Mouse (Mus musculus) kidney, postnatal 25 days (tissue): ENCODE data around the gene Gm2115.
A peak's percentile ranks its signal among the peaks of the same experiment; 100 is the strongest.

ENCODE experiments used
- DNase-seq, 2 experiments: peaks; one replicate each; pipeline ENCODE4 v3.0.0; 2021; ENCODE audit warnings: mixed read lengths in 2 of 2

The Gm2115 gene

DNA sequence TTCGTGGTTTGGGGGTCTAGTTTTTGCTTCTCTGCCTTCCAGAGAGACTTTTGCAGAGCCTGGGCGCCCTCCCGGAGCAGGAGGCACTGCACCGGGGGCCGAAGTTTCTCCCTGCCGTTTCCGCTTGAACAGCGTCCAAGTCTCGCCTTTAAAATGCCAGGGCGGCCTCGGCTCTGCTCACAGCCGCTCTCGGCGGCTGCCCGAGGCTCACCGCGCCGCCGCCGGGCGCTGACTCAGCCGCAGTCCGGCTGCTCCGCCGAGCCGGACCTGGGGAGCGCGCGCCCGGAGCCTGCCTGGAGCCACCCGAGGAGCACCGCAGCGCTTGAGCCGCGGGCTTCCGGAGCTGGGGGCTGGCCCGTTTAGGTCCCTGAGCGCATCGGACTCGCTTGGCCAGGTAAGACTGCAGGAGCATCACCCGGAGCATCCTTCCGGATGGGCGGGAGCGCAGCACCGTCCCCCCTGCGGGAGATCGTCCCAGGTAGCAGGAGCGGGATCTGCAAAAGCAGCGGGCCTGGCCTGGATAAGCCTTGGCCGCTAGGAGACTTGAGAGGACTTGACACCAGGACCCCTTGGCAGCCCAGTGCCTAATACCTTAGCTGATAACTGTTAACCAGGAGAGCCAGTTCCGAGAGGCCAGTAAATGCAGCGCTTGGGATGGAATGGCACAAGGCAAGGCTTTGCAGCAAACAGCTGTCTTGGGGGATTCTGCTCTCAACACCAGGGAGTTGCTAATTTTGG is at the start of gene Gm2115:
Gene Gm2115 (plus strand): TSS at position 159 of the 738 bp plus-strand sequence.
- peak; percentile 70 to 77 for DNase-seq

DNA sequence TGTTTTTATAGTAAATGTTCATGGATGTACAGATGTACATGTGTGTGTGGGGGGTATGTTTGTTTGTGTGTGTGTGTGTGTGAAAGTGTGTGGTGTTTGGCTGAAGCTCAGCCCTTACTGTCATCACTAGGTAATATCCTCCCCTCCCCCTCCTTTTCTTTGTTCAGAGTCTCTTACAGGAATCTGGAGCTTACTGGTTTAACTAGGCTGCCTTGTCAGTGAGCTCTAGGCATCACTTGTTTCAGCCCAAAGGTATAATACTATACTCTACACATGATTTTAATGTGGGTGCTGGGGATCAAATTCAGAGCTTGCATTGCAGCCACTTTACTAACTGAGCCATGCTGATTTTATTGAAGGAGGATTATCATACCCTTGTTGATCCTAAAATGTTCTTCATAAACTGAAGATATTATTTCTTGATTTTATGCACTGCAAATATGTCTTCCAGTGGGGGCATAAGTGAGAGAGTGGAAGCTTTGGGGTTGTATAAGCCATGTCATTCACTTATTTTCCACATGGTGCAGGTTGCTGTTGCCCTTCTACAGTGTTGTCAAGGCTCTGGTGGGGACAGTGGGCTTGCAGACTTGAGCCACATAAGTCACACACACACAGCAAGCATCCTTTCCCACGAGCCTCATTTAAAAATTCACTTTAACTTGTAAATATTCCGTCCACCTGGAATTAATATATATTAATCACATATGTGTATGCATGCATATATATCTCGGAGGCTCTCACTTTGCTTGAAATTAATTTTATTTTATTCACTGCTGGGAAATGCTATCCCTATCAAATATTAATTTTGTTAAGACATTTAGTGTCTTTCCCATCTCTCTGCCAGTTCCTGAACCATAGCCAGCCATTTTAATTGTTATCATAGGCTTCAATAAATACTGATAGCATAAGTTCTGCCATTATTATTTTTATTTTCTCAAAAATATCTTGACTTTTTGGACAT is 45.0 kb upstream of the Gm2115 start:
- no peak for DNase-seq

DNA sequence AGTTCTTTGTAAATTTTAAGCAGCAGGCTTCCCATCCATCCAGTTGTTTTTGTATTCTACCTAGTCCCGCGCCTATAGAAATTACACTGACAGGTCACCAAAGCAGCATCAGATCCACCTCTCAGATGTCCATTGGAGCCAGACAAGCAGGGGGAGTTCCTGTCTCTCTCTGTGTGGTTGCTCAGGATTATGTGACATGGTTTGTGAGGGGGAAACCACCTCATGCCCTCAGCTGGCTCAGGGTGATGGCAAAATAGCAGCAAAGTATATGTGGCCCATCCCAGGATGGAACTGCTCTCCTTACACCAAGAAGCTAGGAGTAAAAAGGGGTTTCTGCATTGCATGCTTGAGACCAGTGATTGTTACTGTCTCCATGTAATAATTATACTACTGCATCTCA is 42.3 kb upstream of the Gm2115 start:
- DNase-seq = no peak

DNA sequence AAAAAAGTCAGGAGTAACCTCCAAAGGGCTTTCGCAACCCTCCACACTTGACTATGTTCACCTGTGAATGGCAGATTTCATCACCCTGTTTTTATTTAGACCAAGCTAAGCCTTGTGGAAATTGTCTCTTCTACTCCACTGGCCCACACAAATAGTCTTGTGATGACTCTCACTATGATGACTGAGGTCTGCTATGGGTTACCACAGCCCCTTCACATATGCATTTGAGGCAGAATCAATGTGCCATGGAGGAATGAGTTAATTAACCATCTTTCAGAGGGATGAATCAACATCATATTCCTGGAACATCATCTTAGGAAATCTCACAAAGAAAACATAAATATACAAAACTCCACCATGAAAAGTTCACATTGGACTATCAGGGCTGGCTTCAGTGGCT is 25.6 kb upstream of the Gm2115 start:
- no peak for DNase-seq

DNA sequence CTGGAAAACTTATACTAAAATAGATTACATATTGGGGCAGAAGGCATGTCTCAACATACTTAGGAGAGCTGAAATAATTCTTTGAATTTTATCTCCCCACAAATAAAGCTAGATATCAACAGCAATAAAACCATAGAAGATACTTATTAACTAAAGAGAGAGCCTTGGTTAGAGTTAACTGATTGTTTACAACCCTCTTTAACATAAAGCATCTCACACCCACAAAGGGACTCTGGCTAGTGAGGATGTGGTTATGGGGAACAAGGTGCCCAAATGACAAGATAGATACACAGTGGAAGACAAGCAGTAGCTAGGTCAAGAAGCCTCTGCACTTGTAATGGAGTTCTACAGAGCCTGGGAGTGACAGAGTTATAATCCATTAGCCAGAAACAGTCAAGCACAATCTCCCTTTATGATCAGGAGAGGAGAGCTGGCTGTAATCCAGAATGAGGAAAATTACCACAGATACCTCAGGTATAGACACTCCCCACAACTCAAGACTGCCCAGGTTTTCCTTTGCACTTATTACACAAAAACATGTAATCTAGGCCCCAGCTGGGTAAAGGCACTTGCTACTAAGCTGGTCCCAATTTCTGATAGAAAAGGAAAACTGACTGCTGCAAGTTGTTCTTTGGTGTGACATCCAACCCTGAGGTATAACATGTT is 10.1 kb upstream of the Gm2115 start:
- no peak for DNase-seq

DNA sequence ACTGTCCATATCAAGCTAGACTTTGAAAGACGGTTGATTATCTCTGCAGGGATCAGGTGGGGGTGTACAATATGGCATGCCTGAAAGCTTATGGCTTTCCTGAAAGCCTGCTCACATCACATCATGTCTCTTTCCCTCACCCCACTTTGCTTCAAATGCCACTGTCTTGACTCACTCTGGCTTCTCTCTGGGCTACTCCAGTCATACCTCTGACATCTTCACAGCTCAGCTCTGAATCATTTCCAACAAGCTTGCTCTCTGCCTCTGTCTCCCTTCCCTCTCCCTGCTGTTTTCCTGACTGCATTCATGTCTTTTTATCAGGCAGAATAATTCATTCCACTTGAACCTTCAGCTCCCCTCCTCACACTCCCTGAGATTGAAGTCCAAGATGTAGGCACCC is 7.4 kb upstream of the Gm2115 start:
- DNase-seq = no peak

DNA sequence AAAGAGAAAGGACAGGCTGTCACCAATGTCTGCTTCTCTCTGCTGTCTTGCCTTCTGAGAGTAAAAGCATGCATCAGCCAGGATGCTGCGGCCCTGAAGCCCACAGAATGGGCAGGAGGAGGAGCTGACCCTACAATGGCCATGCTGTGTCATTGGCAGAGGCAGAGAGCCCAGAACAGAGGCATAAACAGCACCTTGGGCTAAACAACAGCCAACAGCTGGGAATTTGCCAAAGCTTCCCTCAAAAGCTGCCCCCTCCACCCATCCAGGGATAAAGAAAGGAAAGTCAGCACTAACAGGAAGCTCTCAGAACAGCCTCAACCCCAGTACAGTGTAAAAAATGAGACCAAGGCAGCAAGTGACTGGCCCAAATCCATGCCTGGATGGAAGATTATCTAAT is 6.3 kb upstream of the Gm2115 start:
- peak in 1 of 2 experiments; percentile 19 for DNase-seq

DNA sequence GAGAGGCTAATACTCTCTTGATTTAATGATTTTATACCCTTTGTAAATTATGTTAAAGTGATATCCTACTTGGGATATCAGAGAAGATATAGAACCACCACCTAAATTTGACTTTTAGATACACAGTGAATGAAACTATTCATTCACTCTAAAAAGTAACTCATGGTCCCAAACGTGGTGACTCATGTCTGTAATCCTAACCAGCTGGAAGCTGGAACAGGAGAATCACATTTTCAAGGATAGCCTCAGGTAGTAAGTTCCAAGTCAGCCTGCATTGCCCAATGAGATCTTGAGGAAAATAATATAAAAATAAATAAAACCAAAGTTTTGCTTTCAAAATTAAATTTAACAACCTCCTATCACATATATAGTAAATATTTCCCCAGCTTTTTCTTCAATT is 2.6 kb upstream of the Gm2115 start:
- DNase-seq = no peak

DNA sequence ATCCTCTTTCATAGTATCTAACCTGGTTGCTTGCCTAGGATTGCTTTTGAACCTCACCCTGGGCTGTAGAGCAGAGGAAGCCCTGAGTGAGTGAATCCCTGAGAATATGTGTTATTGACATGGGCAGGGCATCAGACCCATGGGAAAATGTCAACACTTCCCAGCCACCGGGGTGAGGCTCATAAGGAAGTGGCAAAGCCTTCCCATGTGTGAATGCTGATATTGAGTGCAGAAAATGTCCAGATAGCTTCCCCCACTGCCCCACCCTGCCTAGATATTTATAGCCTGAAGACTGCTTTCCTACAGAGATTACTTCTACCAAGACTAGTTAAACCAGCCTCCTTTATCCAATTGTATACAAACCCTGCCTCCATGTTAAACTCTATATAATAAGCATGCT is 4.0 kb downstream of the Gm2115 start:
- no peak for DNase-seq

DNA sequence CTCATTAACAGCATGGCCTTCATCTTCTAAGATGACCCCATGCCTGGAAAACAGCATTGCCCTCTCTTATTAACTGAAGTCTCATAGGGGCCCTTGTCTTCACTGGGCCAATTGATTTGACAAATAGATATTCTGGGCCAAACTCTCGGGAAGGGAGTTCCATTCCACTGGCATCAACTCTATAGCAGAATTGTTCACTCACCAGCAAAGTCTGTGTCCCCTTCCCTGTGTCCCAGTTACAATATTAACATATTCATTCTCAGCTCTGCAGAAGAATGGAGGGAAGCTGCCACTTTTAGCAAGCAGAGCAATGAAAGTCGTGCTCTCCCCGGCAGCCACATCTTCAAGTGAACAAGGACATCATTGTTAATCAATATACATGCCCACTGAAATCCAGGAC is 5.9 kb downstream of the Gm2115 start:
- no peak for DNase-seq

DNA sequence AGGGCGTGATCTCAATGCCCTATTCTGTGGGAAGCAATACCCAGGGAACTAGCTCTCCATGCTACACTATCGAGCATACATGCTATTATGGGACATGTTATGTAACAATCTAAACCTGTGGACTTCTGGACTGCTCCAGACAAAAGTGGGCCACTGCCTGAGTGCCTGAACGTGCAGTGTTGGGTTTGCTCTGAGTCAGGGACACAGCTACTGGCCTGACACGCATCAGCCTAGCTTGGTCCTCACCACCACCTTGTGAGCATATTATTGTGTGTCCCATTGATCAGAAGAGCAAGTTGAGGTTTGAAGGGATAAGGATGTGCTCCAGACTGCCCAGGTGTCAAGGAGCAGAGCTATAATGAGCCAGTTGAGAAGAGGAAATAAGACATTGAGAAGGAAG is 16.2 kb downstream of the Gm2115 start:
- no peak for DNase-seq

DNA sequence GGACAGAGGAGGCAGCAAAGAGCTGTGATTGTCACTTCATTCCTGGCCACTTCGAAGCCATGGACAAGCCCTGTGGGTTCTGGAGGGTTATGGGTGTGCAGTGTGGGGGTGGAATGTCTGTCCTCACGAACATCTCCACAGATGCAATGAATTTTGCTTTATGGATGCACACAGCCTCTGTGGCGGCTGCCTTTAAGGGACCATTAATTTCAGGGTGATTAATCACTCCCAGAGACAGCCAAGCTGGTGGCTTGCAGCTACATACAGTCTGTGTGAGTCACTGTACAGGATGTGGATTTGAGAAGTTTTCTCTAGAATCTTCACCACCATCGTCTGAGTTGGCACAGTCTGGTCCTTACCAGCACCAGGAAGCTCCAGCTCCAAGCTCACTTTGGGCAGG is 17.9 kb downstream of the Gm2115 start:
- DNase-seq = no peak

DNA sequence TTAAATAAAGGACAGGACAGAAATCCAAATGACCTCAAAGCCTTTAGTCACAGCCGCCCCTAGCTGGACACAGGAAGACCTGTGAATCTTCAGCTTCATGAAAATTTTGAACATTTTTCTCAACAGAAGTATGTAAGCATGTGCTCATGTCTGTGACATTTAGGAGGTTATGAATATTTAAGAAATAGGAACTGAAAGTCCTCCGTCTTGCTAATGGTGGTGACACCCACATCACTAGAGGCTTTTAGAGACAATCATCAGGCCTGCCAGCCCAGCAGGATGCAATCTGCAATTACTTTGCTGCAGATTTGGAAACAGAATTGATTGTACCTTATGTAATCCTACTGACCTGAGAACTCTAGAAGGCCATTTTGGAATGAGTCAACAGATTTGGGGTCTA is 22.7 kb downstream of the Gm2115 start:
- no peak for DNase-seq

DNA sequence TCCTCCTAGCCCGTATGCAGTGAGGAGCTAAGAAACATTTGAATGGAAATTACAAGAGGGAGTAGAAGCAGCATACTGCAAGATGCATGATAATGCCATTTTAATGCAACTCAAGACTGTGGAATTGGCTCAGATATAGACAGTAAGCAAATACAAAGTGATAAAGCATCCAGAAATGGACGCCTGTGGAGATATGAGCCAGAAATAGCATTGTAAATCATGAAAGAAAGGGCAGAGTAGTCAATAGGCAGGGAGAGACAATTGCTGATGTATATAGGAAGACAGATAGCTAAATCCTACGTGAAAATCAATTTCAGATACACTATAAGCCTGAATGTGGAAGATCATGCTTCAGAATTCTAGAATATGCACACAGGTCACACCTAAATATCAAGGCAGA is 26.5 kb downstream of the Gm2115 start:
- no peak for DNase-seq

DNA sequence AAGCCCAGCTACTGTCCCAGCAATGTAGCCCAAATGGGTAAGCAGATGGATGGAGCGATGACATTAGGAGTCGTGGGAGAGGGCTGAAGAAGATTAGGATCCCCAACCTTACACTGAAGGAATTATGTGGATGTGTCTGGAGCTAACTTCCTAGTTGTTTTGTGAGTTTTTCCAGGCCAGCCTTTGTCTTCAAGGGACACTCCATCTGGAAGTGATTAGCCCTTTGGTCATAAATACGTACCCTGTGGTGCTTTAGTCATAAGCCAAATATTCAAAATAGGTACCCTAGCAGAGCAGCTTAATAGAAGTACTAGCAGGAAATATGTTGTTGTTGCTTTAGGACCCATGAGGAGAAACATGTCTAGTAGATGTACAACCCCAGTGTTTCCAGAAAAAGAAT is 28.6 kb downstream of the Gm2115 start:
- no peak for DNase-seq

DNA sequence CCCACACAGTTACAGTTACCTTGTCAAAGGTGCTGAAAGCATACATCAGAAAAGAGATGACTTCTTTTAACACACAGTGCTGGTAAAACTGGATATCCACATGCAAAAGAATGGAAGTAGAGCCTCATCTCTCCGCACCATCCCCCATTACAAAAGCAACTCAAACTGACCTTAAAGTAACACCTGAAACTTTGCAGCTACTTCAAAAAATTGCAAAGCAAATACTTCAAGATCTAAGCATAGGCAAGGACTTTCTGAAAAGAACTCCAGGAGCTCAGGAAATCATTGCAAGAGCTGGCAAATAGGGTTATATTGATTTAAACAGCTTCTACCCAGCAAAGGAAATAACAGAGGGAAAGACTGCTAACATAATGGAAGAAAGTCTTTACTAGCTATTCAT is 31.7 kb downstream of the Gm2115 start:
- no peak for DNase-seq

DNA sequence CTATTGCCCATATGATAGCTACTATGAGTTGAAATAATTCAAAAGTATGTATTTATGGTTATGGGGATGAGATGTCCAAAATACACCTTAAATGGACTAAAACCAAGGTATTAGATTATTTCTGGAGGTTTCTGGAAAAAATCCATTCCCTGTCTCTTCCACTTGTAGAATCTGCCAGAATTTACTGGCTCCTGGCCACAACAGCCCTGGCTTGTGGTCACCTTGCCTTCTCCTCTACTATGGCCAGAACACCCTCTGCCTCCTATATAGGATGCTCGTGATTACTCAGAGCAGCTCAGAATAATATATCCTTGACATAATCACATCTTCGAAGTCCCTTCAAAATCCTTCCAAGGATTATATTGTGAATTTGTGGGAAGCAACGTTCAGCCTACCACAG is 35.5 kb downstream of the Gm2115 start:
- no peak for DNase-seq

DNA sequence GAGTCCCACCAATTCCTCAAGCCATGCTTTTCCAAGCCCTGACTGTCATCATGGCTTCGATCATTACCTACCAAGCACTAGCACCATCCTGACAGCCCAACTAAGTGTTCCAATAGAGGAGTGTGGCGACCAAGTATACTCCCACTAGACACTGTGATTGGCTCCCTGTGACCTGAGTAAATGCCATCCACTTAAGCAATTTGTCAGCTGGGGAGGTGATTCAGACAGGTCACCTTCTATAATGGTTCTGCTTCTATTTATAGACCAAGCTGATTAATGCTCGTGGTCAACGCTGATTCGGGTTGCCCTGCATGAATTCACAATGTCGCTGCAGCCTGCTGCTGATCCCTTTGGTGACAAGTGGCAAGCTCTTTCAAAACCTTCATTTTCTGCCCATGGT is 37.4 kb downstream of the Gm2115 start:
- DNase-seq = no peak

DNA sequence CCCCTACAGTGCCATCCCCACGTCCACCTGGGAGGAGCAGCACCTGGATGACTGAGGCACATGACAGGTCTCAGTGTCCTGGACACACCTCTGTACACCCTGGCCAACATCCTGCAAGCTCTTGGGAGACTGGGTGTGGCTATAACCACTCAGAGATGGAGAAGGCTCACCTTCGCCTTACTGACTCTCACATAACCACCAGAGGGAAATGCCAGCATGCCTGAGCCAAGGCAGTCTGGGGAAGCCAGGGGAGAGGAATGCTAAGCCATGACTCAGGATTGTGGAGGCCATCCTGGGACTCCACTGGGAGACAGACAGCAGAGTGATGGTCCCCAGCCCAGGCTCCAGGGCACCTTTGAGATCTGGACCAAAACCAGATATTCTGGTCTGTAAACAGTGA is 48.3 kb downstream of the Gm2115 start:
- DNase-seq = no peak

DNA sequence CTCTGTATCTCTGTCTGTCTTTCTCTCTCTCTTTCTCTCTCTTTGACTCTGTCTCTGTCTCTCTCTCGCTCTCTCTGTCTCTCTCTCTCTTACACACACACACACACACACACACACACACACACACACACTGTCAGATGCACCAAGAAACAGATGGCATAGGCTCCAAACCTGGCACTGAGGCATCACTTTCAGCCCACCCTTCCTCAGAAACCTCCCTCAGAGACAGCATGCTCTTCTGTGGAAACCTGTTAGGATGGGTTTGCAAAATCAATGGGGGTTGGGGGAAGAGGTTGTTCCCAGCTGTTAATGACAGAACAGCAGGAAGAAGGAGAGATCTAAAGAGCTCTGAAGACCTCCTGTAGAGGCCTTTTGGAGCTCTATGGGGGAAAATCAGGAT is 50.1 kb downstream of the Gm2115 start:
- DNase-seq = no peak

DNA sequence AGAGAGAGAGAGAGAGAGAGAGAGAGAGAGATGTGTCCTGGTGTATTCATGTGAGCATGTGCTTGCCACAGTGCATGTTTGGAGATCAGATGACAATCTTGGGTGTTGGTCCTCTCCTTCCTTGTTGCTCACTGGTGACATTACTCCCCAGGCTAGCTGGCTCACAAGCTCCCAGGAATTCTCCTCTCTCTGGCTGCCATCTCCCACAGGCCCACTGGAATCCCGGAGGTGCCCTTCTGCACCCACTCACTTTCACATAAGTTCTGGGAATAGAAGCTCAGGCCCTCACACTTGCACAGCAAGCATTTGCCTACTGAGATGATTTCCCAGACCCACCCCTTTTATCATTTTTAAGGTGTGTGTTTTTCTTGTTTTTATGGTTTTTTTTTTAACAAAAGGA is 51.0 kb downstream of the Gm2115 start:
- DNase-seq = no peak

DNA sequence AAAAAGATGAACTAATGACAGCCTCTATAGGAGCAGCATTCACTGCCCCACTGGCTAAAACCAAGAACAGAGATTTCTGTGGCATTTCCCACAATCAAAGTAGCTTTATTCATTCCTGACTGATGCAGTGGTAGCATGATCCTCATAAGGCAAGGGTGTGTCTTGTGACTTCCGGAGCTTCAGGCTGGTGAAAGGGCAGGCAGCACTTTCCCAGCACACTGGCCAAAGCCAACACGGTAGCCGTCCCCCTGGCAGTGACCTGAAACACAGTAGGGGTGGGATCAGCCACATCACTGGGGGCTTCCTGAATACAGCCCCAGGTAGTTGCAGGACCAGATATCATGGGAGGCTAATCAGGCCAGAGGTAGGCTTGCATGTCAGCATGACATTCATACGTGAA is 56.3 kb downstream of the Gm2115 start:
- no peak for DNase-seq

DNA sequence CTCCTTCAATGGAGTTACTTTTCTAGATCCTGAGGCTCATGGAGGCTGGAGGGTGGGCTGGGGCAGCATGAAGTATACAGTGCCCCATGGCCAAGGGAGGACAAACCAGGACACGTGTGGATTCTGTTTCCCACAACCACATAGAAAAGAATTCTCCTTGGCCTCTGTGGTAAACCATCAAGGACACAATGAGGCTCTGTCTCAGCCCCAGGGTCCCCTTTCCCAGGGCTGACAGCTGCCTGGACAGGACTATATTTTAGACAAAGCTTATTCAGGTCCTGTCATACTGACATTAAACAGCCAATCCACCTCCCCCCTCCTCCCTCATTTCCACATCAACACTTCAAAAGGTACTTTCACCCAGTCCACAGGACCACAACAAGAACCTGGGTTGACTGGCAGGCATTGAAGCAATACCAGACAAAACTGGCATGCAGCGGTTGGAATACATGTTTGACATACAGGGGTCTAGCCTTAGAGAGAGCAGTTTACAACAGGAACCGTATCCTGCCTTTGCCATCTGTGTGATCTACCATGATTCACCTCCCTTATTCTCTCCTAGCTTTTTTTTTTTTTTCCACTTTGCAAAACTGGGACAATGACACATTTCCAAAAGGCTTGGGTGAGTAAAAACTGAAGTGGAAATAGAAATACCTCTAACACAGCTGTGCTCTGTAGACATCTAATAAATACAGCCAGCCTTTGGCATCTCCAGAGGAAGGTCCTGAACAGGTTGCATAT is 57.8 kb downstream of the Gm2115 start:
- DNase-seq = no peak
